Mouse (Mus musculus): Measurements from ENCODE around the gene Arl15.

GRCm38 (mm10) chr13:113843310-113843649, 49.0 kb downstream of the Arl15 start:
- TF ChIP-seq POLR2A (IDR thresholded peaks at IDR 0.05; ENCODE audit: borderline replicate concordance, low read depth, low read length) (no peak), CTCF (IDR thresholded peaks at IDR 0.05; ENCODE audit: low read depth, low read length) (no peak)
